Mouse (Mus musculus) erythroblast, embryonic 14.5 days (primary cell): ENCODE results near the gene Stat2. TPM values are rescaled to one million over a fixed set of nuclear protein-coding genes. Genes with fewer than 3 reads are reported as not detected.
A peak's percentile ranks its signal among the peaks of the same experiment; 100 is the strongest.
"Not testable (repeated sequence)": the region's sequence is repeated elsewhere in the genome, so short reads cannot be mapped to it uniquely, and the experiment has no call there.

Experiments
- H3K27me3 ChIP-seq: 2 replicates; pipeline ENCODE4 v1.6.1; 2012; ENCODE audit warnings: inconsistent platforms; ENCODE audit not compliant: control insufficient read depth
- H3K36me3 ChIP-seq: 2 replicates; pipeline ENCODE4 v1.6.1; 2012; ENCODE audit warnings: mild to moderate bottlenecking, inconsistent platforms; ENCODE audit not compliant: control insufficient read depth
- H3K4me1 ChIP-seq: 2 replicates; pipeline ENCODE4 v1.6.1; 2012; ENCODE audit warnings: inconsistent platforms; ENCODE audit not compliant: control insufficient read depth
- H3K4me3 ChIP-seq: replicated peaks from 2 replicates; pipeline ENCODE3; 2012; ENCODE audit warnings: moderate library complexity, mild to moderate bottlenecking, inconsistent platforms
- H3K9me3 ChIP-seq: 2 replicates; pipeline ENCODE4 v1.6.1; 2012; ENCODE audit warnings: low read length, inconsistent platforms, mixed read lengths; ENCODE audit not compliant: control insufficient read depth
- GATA1 ChIP-seq: IDR thresholded peaks from 2 replicates; pipeline ENCODE4 v1.6.1; 2012; ENCODE audit warnings: low read length, inconsistent platforms, mixed read lengths
- TAL1 ChIP-seq: IDR thresholded peaks from 3 replicates; pipeline ENCODE4 v1.6.1; 2012; ENCODE audit warnings: low read length, inconsistent platforms, mixed read lengths
- polyA plus RNA-seq: library from polyadenylated mRNA; stranded (reverse); fragments of >175 nt; gene quantifications from 2 replicates; pipeline ENCODE4 v1.2.3, GENCODE M21; 2012

Gene Stat2
- polyA plus RNA-seq, 1 experiment: 0.16 TPM

- TF ChIP-seq TAL1 (no peak), GATA1 (no peak)
- H3K4me3 ChIP-seq: peak overlapping the region; percentile 86
- H3K36me3 ChIP-seq: peaks cover 2% of the 10 kb centered on the region; the same call in 1 of the 2 replicates
- peaks cover 29% of the 10 kb centered on the region for H3K4me1 ChIP-seq
- no peaks in the 10 kb centered on the region for H3K9me3 ChIP-seq
- no peaks in the 10 kb centered on the region for H3K27me3 ChIP-seq
Observed at GRCm38 (mm10) chr10:128269206-128269910, 1.0 kb upstream of the Stat2 start.

- Histone ChIP-seq H3K4me1 (peaks cover 32% of the 10 kb centered on the region), H3K4me3 (peak overlapping the region; percentile 86), H3K9me3 (no peaks in the 10 kb centered on the region), H3K36me3 (peaks cover 4% of the 10 kb centered on the region; the same call in 1 of the 2 replicates), H3K27me3 (no peaks in the 10 kb centered on the region)
- TF ChIP-seq GATA1 (no peak), TAL1 (no peak)
Observed at GRCm38 (mm10) chr10:128270866-128271265, 507 bp downstream of the Stat2 start.

GRCm38 (mm10) chr10:128271883-128272282 lies 1.5 kb downstream of the Stat2 start:
- no peaks in the 10 kb centered on the region for H3K9me3 ChIP-seq
- H3K4me1 ChIP-seq: peaks cover 32% of the 10 kb centered on the region
- H3K27me3 ChIP-seq: no peaks in the 10 kb centered on the region
- TF ChIP-seq TAL1: no peak
- TF ChIP-seq GATA1: no peak
- no peak overlapping the region for H3K4me3 ChIP-seq
- H3K36me3 ChIP-seq: peaks cover 10% of the 10 kb centered on the region

- H3K4me1 ChIP-seq: peaks cover 32% of the 10 kb centered on the region
- H3K36me3 ChIP-seq: peaks cover 16% of the 10 kb centered on the region
- not testable (repeated sequence) for H3K9me3 ChIP-seq, H3K4me3 ChIP-seq, H3K27me3 ChIP-seq
Observed at GRCm38 (mm10) chr10:128272819-128273439, 2.6 kb downstream of the Stat2 start.

GRCm38 (mm10) chr10:128275374-128275773 lies 5.0 kb downstream of the Stat2 start:
- H3K9me3 ChIP-seq, H3K4me3 ChIP-seq, H3K27me3 ChIP-seq: not testable (repeated sequence)
- Histone ChIP-seq H3K4me1 (peaks cover 17% of the 10 kb centered on the region), H3K36me3 (peaks cover 33% of the 10 kb centered on the region)

GRCm38 (mm10) chr10:128278158-128278557 lies 7.8 kb downstream of the Stat2 start:
- H3K9me3 ChIP-seq: no peaks in the 10 kb centered on the region
- no peak for TF ChIP-seq TAL1
- TF ChIP-seq GATA1: no peak
- H3K4me1 ChIP-seq: peaks cover 3% of the 10 kb centered on the region
- H3K27me3 ChIP-seq: no peaks in the 10 kb centered on the region
- peaks cover 53% of the 10 kb centered on the region for H3K36me3 ChIP-seq
- no peak overlapping the region for H3K4me3 ChIP-seq

GRCm38 (mm10) chr10:128280943-128281342 lies 10.6 kb downstream of the Stat2 start:
- Histone ChIP-seq H3K4me3 (no peak overlapping the region), H3K4me1 (peaks cover 5% of the 10 kb centered on the region), H3K36me3 (peaks cover 74% of the 10 kb centered on the region), H3K27me3 (no peaks in the 10 kb centered on the region), H3K9me3 (no peaks in the 10 kb centered on the region)
- TF ChIP-seq GATA1 (no peak), TAL1 (no peak)

GRCm38 (mm10) chr10:128281682-128282081 lies 11.3 kb downstream of the Stat2 start:
- H3K9me3 ChIP-seq: no peaks in the 10 kb centered on the region
- peaks cover 77% of the 10 kb centered on the region for H3K36me3 ChIP-seq
- H3K4me3 ChIP-seq: no peak overlapping the region
- TF ChIP-seq TAL1 (no peak), GATA1 (no peak)
- H3K27me3 ChIP-seq: no peaks in the 10 kb centered on the region
- peaks cover 5% of the 10 kb centered on the region for H3K4me1 ChIP-seq

GRCm38 (mm10) chr10:128282886-128283450 lies 12.6 kb downstream of the Stat2 start:
- Histone ChIP-seq H3K4me1 (peaks cover 5% of the 10 kb centered on the region), H3K4me3 (no peak overlapping the region), H3K36me3 (peaks cover 69% of the 10 kb centered on the region), H3K9me3 (no peaks in the 10 kb centered on the region), H3K27me3 (no peaks in the 10 kb centered on the region)
- TF ChIP-seq GATA1: no peak
